Mouse (Mus musculus) layer of hippocampus, postnatal 10 days (tissue): ENCODE data around the gene Sfpq. TPM values are rescaled to one million over a fixed set of nuclear protein-coding genes. Genes with fewer than 3 reads are reported as not detected.
A peak's percentile ranks its signal among the peaks of the same experiment; 100 is the strongest.

Experiments used
- DNase-seq, 2 experiments: peaks; one replicate each; pipeline ENCODE4 v3.0.0; 2021; ENCODE audit warnings: low spot score in 2 of 2
- total RNA-seq, 2 experiments: library from RNA; stranded (reverse); gene quantifications; 2 replicates each; pipeline ENCODE4 v1.2.3; 2021

Sfpq gene
- total RNA-seq, 2 experiments from 2014 or later = 341 to 376 TPM

DNA sequence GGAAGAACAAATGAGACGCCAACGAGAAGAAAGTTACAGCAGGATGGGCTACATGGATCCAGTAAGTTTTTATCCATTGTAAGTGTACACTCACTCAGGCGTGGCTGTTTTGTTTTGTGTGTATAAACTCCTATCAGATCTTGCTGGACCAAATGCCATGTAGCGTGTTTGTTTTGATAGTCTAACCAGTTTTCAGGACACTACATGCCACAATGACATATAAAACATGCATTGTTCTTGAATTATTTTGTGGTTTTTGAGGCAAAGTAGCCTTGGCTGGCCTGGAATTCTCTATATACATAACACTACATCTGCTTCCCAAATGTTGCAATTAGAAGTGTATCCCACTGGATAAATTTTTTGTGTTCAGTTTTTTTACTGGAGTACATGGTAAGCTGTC is 5.7 kb downstream of the Sfpq start:
- no peak for DNase-seq

GRCm38 (mm10) chr4:127027228-127028190 is 6.4 kb downstream of the Sfpq start:
- DNase-seq = peak in 1 of 2 experiments; percentile 46

- DNase-seq = no peak
Observed at GRCm38 (mm10) chr4:127037158-127037557, 16.0 kb downstream of the Sfpq start.

GRCm38 (mm10) chr4:127037908-127038827 is 17.0 kb downstream of the Sfpq start:
- no peak for DNase-seq

GRCm38 (mm10) chr4:127038828-127039349 is 17.8 kb downstream of the Sfpq start:
- DNase-seq = no peak

GRCm38 (mm10) chr4:127039871-127040483 is 18.9 kb downstream of the Sfpq start:
- DNase-seq = no peak

- DNase-seq = no peak
Observed at GRCm38 (mm10) chr4:127043540-127043939, 22.4 kb downstream of the Sfpq start.

- no peak for DNase-seq
Observed at GRCm38 (mm10) chr4:127051121-127051520, 30.0 kb downstream of the Sfpq start.

DNA sequence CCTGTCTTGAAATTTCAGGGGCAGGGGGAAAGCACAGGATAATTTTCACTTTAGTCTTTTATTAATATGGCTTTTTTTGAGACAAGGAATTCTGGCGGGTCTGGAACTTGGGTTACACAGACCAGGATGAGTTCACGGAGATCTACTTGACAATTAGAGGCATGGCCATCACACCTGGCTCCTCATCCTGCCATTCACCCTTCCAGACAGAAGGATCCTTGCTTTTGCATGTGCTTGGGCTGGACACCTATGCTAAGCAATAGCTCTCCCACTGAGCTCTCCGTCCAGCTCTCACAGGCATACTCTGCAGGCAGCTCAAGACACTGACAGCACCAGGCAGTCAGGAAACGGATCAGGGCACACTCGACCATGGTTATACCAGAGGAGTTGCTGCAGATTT is 31.9 kb downstream of the Sfpq start:
- DNase-seq = no peak

DNA sequence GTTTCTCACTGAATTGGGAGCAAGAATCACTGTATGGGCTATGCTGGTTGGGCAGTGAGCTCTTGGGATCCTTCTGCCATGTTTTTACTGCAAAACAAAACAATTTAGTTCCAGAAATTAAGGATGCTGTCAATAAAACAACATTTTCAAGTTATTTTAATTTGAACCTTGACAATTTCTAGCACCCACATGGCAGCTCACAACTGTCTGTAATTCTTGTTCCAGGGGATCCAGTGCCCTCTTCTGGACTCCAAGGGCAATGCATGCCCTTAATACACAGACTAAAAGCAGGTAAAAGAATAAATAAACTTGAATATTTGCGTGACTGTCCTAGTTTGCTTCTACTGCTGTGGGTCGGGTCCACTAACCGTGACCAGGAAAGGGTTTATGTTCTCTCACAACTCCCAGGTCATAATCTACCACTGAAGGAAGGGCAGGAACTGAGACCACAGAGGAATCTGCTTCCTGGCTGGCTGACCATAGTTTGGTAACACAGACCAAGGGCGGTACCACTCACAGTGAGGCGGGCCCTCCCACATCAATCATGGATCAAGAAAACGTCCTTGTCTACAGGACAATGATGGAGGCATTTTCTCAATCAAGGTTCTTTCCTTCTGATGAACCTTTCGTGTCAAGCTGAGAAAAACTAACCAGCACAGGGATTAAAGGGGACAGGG is 33.5 kb downstream of the Sfpq start:
- DNase-seq = no peak

DNA sequence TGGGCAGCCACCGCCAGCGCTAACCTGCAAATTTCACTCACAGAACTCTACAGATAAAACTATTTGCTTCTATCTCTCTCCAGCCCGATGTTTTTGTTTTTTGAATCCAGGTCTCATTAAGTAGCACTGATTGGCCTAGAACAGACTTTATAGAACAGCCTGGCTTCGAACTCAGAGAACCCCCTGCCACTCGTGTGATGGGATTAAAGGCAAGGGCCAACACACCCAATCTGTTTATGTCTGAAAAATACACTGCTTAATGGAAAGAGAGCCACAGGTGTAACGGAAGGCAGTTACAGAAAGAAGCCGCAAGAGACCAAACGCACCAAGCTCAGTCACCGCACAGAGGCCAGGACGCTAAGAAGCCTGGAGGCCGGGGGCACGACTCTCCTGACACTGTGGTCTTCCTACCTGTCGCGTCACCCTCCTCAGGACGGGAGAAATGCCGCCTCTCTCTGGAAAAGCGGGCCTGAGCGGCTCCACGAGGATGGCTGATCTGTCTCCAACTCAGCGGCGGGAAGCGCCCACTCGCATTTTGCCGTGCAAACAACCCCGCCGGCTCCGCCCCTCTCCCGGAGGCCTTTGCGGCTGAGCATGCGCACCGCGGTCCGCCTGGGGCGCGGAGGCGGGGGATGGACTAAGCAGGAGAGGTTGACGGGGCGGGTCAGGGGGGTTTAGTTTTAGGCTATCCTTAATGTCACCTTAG is 39.6 kb downstream of the Sfpq start, which contains the start of gene Zmym1:
TSS of gene Zmym1 (minus strand) at position 568 of the 706 bp plus-strand sequence.
- peak; percentile 84 to 92 for DNase-seq

DNA sequence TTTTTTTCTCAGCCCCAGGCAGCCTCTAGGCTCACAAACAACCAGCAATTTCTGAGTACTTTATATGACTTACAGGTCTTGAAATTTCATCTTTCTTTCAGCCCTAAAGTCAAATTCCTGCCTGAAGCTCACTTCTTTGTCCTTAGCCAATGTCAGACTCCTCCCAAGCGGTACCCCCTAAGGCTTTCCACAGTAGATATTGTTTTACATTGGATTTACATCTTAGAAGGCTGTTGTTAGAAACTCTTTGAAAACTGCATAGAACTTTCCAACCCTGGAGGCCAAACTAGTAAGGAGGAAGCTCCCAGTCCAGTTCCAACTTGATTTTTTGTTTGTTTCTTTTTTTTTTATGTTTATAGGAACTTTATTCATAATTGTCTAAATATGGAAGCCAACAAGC is 42.9 kb downstream of the Sfpq start:
- no peak for DNase-seq

GRCm38 (mm10) chr4:127074915-127075314 is 53.8 kb downstream of the Sfpq start:
- no peak for DNase-seq

DNA sequence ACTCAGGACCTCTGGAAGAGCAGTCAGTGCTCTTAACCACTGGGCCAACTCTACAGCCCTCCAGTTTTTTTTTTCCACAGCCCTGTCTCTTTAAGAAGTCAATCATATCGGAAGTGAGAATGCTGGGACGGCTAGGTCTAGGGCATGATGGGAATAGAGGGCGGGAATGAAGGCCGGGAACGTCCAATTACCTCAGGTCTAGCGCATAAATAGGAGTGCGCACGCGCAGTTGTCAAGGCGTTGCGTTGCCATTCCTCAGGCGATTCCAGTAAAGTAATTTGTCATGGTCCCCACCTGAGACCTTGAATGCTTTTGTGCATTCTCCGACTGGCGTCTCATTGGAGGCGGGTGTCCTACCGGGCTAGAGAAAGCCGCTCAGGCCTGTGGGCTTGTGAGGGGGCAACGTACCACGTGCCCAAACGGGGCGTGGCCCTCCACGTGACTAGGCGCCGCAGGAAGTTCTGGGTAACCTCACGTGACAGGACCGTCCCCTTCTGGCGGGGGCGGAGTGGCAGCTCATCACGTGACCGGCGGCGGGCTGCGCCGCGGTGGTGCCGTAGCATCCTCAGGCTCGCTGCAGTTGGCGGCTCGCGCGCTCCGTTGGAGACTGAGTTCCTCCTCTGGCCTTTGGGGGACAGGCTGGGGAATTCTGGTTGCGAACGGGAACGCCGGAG is 55.9 kb downstream of the Sfpq start, which contains the start of gene Zmym6:
TSS of gene Zmym6 (plus strand) at position 509 of the 674 bp plus-strand sequence.
- peak; percentile 96 for DNase-seq

GRCm38 (mm10) chr4:127080806-127081205 is 59.7 kb downstream of the Sfpq start:
- no peak for DNase-seq

- no peak for DNase-seq
Observed at GRCm38 (mm10) chr4:127083131-127083530, 62.0 kb downstream of the Sfpq start.

- no peak for DNase-seq
Observed at GRCm38 (mm10) chr4:127085761-127086160, 64.6 kb downstream of the Sfpq start.
